Mouse (Mus musculus): ENCODE measurements around the gene Lrrc71. TPM values are rescaled to one million over a fixed set of nuclear protein-coding genes. Genes with fewer than 3 reads are reported as not detected.

Gene Lrrc71
- polyA plus RNA-seq, 1 experiment from 2014 or later: 0.36 TPM

DNA sequence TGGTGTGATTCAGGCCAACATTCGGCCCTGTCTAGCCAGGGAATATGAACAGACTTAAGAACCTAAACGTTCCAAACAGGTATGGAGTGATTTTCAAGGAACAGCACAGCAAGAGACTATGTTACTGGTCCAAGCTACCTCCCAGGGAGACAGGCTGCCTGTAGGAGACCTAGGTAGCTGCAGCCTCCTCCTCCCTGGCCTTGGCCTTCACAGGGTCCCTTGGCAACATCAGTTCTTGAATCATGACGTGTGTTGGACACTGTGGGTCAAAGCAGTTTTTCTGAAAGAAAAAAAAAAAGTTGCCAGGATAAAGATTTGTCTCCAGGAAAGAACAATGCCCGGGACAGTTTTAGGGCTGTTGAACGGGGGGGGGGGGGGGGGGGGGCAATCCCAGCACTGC, 9.5 kb downstream of the Lrrc71 start:
- WGBS: 77% methylated on average over 5 of the region's 5 CpGs
- no peak for ATAC-seq
- H3K4me1 ChIP-seq (replicated peaks): no peaks in the 10 kb centered on the region
- peaks cover 32% of the 10 kb centered on the region for H3K36me3 ChIP-seq
- H3K27ac ChIP-seq: no peak overlapping the region
- H3K9me3 ChIP-seq: no peaks in the 10 kb centered on the region
- H3K9ac ChIP-seq: no peak overlapping the region
- H3K4me2 ChIP-seq (replicated peaks): no peak overlapping the region
- H3K27me3 ChIP-seq (replicated peaks): no peaks in the 10 kb centered on the region
- no peak overlapping the region for H3K4me3 ChIP-seq (replicated peaks)

DNA sequence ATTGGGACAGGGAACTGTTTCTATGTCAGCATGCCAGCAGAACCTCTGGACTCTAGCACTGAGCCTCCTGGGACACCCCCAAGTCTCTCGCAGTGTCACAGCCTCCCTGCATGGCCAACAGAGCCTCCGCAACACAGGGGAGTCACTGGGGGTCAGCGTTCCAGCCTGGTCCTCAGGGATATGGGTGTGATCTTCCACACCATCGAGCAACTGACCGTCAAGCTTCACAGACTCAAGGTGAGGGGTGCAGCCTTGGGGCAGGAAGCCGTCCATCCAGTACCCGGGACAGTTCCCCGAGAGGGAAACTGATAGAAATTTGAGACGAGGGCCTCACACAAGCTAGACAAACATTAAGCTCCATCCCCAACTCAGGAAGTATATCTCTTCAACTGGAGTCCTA, 13.1 kb downstream of the Lrrc71 start:
- Histone ChIP-seq H3K36me3 (peaks cover 42% of the 10 kb centered on the region), H3K4me1 (replicated peaks) (no peaks in the 10 kb centered on the region), H3K4me3 (replicated peaks) (no peak overlapping the region), H3K9ac (no peak overlapping the region), H3K27ac (no peak overlapping the region), H3K4me2 (replicated peaks) (no peak overlapping the region), H3K9me3 (no peaks in the 10 kb centered on the region), H3K27me3 (replicated peaks) (no peaks in the 10 kb centered on the region)
- ATAC-seq: no peak
- 69% methylated on average over 9 of the region's 9 CpGs for WGBS

DNA sequence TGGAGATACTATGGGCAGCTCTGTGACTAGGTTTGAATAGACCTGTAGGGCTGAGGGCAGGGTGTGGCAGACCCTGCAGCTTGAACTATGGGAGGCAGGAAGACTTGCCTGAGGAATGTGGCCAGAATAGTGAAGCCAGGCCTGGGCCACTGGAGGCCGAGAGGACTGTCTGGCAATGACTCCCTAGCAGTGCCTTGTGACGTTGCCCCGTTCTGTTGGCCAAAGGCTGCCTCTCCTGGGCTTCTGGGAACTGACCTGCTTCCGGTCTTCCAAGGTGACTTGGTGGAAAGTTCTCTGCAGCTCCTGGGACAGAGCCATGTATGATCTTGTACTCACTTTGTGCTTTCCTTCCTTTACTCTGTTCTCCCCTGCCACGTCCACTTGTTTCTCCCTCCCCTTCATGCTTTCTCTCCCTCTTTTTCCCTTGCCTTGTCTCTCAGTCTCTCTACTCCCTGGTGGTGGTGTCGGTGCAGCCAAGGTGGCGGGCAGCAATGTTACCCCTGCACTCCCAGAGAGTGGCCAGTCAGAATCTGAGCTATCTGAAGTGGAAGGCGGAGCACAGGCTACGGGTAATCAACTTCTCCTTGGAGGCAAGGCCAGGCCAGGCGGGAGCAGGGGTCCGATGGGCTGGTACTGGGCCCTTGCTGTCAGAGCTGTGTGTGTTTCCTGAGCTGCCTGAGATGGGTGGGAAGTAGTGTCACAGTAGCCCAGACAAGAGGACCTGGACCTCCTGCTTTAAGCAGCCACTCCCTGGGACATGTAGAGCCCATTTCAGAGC, 14.3 kb downstream of the Lrrc71 start:
- WGBS: 85% methylated on average over 11 of the region's 11 CpGs
- Histone ChIP-seq H3K4me2 (replicated peaks) (no peak overlapping the region), H3K9me3 (no peaks in the 10 kb centered on the region), H3K27ac (no peak overlapping the region), H3K27me3 (replicated peaks) (no peaks in the 10 kb centered on the region), H3K4me1 (replicated peaks) (no peaks in the 10 kb centered on the region), H3K4me3 (replicated peaks) (no peak overlapping the region), H3K36me3 (peaks cover 45% of the 10 kb centered on the region), H3K9ac (no peak overlapping the region)
- ATAC-seq: no peak

DNA sequence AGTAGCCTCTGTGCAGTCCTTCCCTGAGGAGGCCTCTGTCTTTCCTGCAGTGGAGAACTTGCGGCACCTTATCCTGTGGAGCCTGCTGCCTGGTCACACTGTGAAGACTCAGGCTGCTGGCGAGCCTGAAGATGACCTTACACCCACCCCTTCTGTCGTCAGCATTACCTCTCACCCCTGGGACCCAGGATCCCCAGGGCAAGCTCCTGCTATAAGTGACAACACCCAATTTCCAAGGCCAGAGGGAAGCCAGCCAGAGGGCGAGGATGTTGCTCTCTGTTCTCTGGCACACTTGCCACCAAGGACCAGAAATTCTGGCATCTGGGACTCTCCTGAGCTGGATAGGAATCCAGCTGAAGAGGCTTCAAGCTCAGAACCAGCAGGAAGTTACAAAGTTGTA, 15.3 kb downstream of the Lrrc71 start:
- Histone ChIP-seq H3K36me3 (peaks cover 45% of the 10 kb centered on the region), H3K27me3 (replicated peaks) (no peaks in the 10 kb centered on the region)
- WGBS: 81% methylated on average over 4 of the region's 4 CpGs

DNA sequence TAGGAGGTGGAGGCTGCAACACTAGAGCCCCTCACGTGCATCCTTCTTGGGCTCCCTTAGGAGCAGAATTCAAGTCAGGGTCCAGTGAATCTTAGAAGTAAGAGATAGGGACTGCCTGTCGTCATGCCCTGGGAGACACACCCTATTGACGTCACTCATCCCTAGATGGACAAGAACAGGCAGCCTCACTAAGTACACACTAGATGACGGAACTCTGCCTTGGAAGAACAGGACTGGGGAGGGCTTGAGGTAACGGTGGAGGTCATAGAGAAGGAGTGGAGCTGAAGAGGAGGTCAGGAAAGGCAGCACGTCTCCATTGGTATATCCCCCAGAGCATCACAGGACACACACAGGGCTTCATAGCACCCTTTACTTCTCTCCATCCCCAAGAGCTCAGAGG, 19.7 kb downstream of the Lrrc71 start:
- Histone ChIP-seq H3K27ac (no peak overlapping the region), H3K4me3 (replicated peaks) (no peak overlapping the region), H3K9ac (no peak overlapping the region), H3K36me3 (peaks cover 52% of the 10 kb centered on the region), H3K27me3 (replicated peaks) (no peaks in the 10 kb centered on the region), H3K4me1 (replicated peaks) (no peaks in the 10 kb centered on the region), H3K4me2 (replicated peaks) (no peak overlapping the region), H3K9me3 (no peaks in the 10 kb centered on the region)
- 79% methylated on average over 6 of the region's 6 CpGs for WGBS
- ATAC-seq: no peak

More for the DNA sequence above, 15.3 kb downstream of the Lrrc71 start:
- no peaks in the 10 kb centered on the region for H3K4me1 ChIP-seq (replicated peaks)
- no peaks in the 10 kb centered on the region for H3K9me3 ChIP-seq
- H3K27ac ChIP-seq: no peak overlapping the region
- no peak for ATAC-seq
- no peak overlapping the region for H3K4me2 ChIP-seq (replicated peaks)
- H3K9ac ChIP-seq: no peak overlapping the region
- no peak overlapping the region for H3K4me3 ChIP-seq (replicated peaks)

DNA sequence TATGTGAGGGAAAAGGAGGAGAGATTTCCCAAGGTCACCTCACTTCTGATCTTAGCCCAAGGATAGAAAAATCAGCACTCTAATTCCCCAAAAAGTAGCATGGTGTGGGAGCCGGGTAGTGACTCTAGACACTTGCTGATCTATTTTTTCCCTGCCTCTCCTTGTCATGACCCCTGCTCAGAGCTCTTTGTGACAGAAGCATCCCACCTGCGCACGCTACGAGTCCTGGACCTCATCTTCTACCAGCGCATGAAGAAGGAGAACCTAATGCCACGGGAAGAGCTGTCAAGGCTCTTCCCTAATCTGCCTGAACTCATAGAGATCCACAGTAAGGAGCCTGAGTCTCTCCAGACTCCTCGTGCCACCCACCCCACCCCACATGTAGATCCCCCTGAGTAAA, 22.2 kb downstream of the Lrrc71 start:
- no peak overlapping the region for H3K4me2 ChIP-seq (replicated peaks)
- H3K9ac ChIP-seq: no peak overlapping the region
- H3K36me3 ChIP-seq: peaks cover 52% of the 10 kb centered on the region
- H3K27me3 ChIP-seq (replicated peaks): no peaks in the 10 kb centered on the region
- H3K4me3 ChIP-seq (replicated peaks): no peak overlapping the region
- H3K4me1 ChIP-seq (replicated peaks): no peaks in the 10 kb centered on the region
- H3K9me3 ChIP-seq: no peaks in the 10 kb centered on the region
- no peak overlapping the region for H3K27ac ChIP-seq
- no peak for ATAC-seq
- WGBS: 93% methylated on average over 7 of the region's 7 CpGs

DNA sequence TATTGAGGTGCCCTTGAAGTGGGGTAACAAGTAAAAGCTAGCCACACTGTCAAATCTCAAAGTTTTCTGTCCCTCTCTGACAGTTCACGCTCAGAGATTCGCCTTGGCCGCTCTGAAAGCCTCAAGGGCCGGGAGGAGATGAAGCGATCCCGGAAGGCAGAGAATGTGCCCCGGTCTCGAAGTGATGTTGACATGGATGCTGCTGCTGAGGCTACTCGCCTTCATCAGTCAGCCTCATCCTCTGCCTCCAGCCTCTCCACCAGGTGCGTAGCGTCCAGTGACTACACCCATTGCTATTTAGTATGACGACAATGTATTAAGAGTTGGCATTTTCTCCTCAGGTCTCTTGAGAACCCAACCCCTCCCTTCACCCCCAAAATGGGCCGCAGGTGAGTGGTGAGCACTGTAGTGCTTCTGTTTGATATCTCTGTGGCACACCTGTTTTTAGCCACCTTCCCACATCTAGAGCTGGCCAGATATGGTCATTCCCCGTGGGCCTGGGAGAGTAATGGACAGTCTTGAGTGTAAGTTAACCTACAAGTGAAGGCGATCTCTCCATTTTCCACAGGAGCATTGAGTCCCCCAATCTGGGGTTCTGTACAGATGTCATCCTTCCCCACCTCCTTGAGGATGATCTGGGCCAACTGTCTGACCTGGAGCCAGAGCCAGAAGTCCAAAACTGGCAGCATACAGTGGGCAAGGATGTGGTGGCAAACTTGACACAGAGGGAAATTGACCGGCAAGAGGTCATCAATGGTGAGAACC, 22.8 kb downstream of the Lrrc71 start:
- whole genome bisulfite sequencing: 96% methylated on average over 16 of the region's 16 CpGs
- H3K4me2 ChIP-seq (replicated peaks): no peak overlapping the region
- H3K9ac ChIP-seq: no peak overlapping the region
- no peak for ATAC-seq
- no peaks in the 10 kb centered on the region for H3K4me1 ChIP-seq (replicated peaks)
- H3K27me3 ChIP-seq (replicated peaks): no peaks in the 10 kb centered on the region
- H3K9me3 ChIP-seq: no peaks in the 10 kb centered on the region
- peaks cover 49% of the 10 kb centered on the region for H3K36me3 ChIP-seq
- H3K27ac ChIP-seq: no peak overlapping the region
- H3K4me3 ChIP-seq (replicated peaks): no peak overlapping the region

DNA sequence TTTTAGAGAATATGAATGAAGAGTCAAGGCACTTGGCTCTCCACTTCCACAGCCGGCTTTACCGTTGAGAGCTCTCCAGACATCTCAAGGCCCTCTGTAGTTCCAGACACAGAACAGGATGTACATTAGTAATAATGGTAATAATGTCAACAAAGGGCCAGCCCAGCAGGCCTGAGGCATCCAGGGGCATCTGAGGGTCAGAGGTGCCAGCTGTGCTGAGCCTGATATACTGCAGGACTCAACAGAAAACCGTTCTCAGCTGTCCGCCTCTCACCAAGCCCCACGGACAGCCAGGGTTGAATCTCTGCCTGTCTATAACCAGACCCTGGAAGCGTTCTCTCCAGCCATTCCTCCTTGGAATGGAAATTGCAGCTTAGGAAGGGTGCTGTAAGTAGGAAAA, 23.9 kb downstream of the Lrrc71 start:
- 34% methylated on average over 6 of the region's 6 CpGs for WGBS
- no peak overlapping the region for H3K27ac ChIP-seq
- no peak overlapping the region for H3K4me2 ChIP-seq (replicated peaks)
- no peak for ATAC-seq
- H3K27me3 ChIP-seq (replicated peaks): no peaks in the 10 kb centered on the region
- H3K4me3 ChIP-seq (replicated peaks): no peak overlapping the region
- no peak overlapping the region for H3K9ac ChIP-seq
- H3K4me1 ChIP-seq (replicated peaks): no peaks in the 10 kb centered on the region
- no peaks in the 10 kb centered on the region for H3K9me3 ChIP-seq
- H3K36me3 ChIP-seq: peaks cover 50% of the 10 kb centered on the region

DNA sequence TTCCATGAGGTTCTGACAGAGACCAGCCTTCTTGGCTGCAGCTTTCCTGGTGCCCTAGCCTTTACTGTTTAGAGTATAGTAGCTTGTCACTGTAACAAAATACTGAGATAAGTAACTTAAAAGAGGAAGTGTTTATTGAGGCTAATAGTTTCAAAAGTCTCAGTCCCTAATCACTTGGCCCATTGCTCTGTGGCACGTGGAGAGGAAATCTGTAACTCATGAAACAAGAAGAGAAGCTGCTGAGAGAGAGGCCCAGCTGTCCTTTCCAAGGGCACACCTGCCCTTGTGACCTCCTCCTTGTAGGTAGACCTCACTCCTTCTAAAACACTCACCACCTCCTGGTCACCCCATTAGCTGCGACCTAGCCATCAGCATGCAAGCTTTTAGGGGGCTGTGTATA, 29.9 kb downstream of the Lrrc71 start:
- Histone ChIP-seq H3K27ac (no peak overlapping the region), H3K27me3 (replicated peaks) (no peaks in the 10 kb centered on the region), H3K4me2 (replicated peaks) (no peak overlapping the region), H3K36me3 (peaks cover 26% of the 10 kb centered on the region), H3K4me3 (replicated peaks) (no peak overlapping the region), H3K4me1 (replicated peaks) (no peaks in the 10 kb centered on the region), H3K9me3 (no peaks in the 10 kb centered on the region), H3K9ac (no peak overlapping the region)
- no peak for ATAC-seq
- WGBS: 66% methylated on average over 2 of the region's 2 CpGs

Other genes starting within 250 kb of the Lrrc71 start
- 12.5 and 13.1 TPM in 2 replicates for gene Etv3, start 223.2 kb downstream of the Lrrc71 start, polyA plus RNA-seq (2015; fragmentation: Nextera tagmentation; extraction: Ambion mirVana)
- 13.7 and 14.4 TPM in 2 replicates for gene Arhgef11, start 131.1 kb downstream of the Lrrc71 start, polyA plus RNA-seq (2015; fragmentation: Nextera tagmentation; extraction: Ambion mirVana)
- 2.5 and 3.2 TPM in 2 replicates for gene Ntrk1, start 46.5 kb upstream of the Lrrc71 start, polyA plus RNA-seq (2015; fragmentation: Nextera tagmentation; extraction: Ambion mirVana)
- 0.44 and 0.52 TPM in 2 replicates for gene Insrr, start 48.3 kb upstream of the Lrrc71 start, polyA plus RNA-seq (2015; fragmentation: Nextera tagmentation; extraction: Ambion mirVana)
- 22.6 and 29.5 TPM in 2 replicates for gene Pear1, start 75.7 kb upstream of the Lrrc71 start, polyA plus RNA-seq (2015; fragmentation: Nextera tagmentation; extraction: Ambion mirVana)
- gene Sh2d2a, start 98.1 kb upstream of the Lrrc71 start, polyA plus RNA-seq (2015; fragmentation: Nextera tagmentation; extraction: Ambion mirVana): 0.24 and 0.43 TPM in 2 replicates
- 13.1 TPM in 2 replicates for gene Prcc, start 137.0 kb upstream of the Lrrc71 start, polyA plus RNA-seq (2015; fragmentation: Nextera tagmentation; extraction: Ambion mirVana)
- 227 and 229 TPM in 2 replicates for gene Hdgf, start 157.7 kb upstream of the Lrrc71 start, polyA plus RNA-seq (2015; fragmentation: Nextera tagmentation; extraction: Ambion mirVana)
- gene Mrpl24, start 170.9 kb upstream of the Lrrc71 start, polyA plus RNA-seq (2015; fragmentation: Nextera tagmentation; extraction: Ambion mirVana): 74.2 and 79.2 TPM in 2 replicates
- gene Isg20l2, start 181.7 kb upstream of the Lrrc71 start, polyA plus RNA-seq (2015; fragmentation: Nextera tagmentation; extraction: Ambion mirVana): 46.7 and 49.9 TPM in 2 replicates
- gene Rrnad1, start 182.1 kb upstream of the Lrrc71 start, polyA plus RNA-seq (2015; fragmentation: Nextera tagmentation; extraction: Ambion mirVana): 15.8 and 16.3 TPM in 2 replicates
- gene Crabp2, start 200.0 kb upstream of the Lrrc71 start, polyA plus RNA-seq (2015; fragmentation: Nextera tagmentation; extraction: Ambion mirVana): 7.0 and 8.2 TPM in 2 replicates
- 17.0 and 20.0 TPM in 2 replicates for gene Nes, start 222.5 kb upstream of the Lrrc71 start, polyA plus RNA-seq (2015; fragmentation: Nextera tagmentation; extraction: Ambion mirVana)

All from intestine, embryonic 15.5 days (tissue).